Mouse (Mus musculus): ENCODE measurements at regions not wholly inside any gene's neighbourhood (a gene's known extent, or its start where the extent isn't known, plus 50 kb on each side); places are given as distances from the start of the nearest gene placed in this dataset.
"Not testable (repeated sequence)": the region's sequence is repeated elsewhere in the genome, so short reads cannot be mapped to it uniquely, and the experiment has no call there.

GRCm38 (mm10) chr6:89059431-89059975 is 157.5 kb downstream of the Tpra1 start:
- no peak for DNase-seq

- no peak for DNase-seq
Measured at GRCm38 (mm10) chr6:89064977-89065580, 163.0 kb downstream of the Tpra1 start.

- no peak for DNase-seq
Measured at GRCm38 (mm10) chr6:89066588-89066987, 164.5 kb downstream of the Tpra1 start.

DNA sequence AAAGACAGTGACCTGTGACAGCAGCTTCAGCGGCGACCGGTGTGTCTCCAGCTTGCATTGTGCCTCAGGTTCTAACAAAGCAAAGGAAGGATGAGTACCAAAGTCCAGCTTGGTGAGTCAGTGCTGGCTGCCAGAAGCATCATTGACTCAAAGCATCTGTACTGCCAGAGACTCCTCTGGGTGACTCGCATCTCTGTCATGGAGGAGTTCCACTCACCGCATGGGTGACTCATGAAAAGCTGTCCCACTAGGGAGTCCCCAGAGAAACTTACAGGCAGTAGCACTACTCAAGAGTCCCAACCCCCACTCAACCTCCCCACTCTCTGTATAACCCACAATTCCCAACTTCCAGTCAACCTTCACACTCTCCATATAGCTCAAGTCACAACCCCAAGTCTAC is 166.2 kb downstream of the Tpra1 start:
- no peak for DNase-seq

- DNase-seq = no peak
Measured at GRCm38 (mm10) chr6:89069108-89069507, 167.1 kb downstream of the Tpra1 start.

DNA sequence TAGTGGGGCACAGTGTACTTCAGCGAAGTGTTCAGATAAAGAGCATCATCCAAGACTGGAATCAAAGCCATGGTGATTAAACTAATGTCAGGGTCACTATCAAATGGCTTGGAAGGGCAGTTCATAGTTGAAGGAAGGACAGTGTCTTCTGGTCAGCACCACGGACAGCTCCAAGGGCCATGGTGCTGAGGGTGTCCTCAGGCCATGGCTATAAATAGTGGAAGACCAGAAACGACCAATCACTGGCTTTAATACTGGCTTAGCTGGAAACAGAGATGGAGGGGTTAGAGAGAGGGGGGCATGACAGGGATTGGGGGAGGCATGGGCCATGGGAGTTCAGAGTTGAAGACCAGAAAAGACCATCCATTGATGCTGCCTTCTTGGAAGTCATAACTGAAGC is 168.0 kb downstream of the Tpra1 start:
- no peak for DNase-seq

- DNase-seq = no peak
Measured at GRCm38 (mm10) chr6:89071766-89072165, 169.7 kb downstream of the Tpra1 start.

GRCm38 (mm10) chr6:89072569-89072968 is 170.5 kb downstream of the Tpra1 start:
- no peak for DNase-seq

GRCm38 (mm10) chr6:89081624-89082300 is 179.7 kb downstream of the Tpra1 start:
- DNase-seq = no peak

DNA sequence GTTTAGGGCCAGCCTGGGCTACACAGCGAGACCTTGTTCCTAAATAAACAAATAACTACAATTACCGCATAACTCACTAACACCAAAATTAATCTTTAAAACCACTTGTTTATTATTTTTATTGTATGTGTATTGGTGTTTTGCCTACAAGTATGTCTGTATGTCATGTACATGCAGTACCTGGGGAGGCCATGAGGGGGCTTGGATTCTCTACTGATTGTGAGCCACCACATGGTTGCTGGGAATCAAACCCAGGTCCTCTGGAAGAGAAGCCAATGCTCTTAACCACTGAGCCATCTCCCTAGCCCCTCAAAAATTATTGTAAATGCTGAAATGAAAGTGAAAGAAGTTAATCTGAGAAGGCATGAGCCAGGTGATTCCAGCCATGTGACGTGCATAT is 182.4 kb downstream of the Tpra1 start:
- peak in 1 of 2 experiments; percentile 10 for DNase-seq

GRCm38 (mm10) chr6:89085151-89085550 is 183.1 kb downstream of the Tpra1 start:
- no peak for DNase-seq

- DNase-seq = no peak
Measured at GRCm38 (mm10) chr6:89087620-89088019, 185.6 kb downstream of the Tpra1 start.

GRCm38 (mm10) chr6:89090096-89090495 is 188.0 kb downstream of the Tpra1 start:
- DNase-seq = no peak

DNA sequence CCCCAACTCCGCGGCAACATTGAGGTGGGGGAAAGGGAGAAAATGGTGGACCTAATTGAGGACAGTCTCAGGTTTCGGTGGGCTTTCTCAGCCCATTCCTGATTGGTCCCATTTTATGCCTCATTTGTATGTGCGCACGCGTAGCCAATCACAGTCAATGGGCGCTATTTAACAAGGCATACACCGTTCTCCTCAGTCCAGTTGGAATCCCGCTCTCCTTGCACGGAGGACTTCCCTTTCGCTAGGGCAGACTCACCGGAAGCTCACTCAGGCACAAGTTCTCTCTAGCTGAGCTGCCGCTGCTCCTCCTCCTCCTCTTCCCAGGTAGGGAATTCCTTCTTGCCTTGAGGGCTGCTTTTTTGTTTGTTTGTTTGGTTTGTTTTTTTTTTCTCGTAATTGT is 193.9 kb downstream of the Tpra1 start:
- no peak for DNase-seq

DNA sequence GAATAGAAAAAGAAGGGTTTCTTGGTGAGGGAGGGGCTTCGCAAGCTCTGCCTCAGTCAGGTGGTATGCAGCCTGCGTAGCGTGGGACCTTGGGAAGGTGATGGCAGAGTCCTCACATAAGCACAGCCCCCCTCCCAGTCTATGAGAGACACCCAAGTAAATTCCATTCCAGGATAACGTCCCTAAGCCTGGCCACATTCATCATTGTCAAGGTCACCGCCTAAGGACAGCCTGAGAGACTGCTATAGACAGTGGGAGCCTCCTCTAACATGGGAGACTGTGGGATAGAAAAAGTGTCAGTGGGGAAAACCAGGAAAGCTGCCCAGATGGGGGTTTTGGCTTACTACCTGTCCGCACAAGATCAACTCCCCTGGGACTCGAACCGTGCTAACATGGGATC is 195.5 kb downstream of the Tpra1 start:
- DNase-seq = no peak

DNA sequence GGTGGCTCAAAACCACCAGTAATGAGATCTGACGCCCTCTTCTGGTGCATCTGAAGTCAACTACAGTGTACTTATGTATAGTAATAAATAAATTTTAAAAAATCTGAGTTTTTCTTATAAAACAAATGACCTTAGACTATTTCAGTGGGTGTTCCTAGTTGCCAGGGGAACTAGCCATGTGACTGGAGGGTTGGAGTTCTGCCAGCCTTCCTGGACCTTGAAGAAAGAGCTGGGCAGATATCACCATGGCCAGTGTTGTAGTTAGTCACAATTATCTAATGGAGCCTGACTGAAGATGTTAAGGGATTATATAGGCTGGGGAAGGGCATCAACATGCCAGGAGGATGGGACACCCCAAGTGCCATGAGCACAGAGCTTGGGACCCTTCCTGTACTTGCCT is 217.2 kb downstream of the Tpra1 start:
- DNase-seq = no peak

DNA sequence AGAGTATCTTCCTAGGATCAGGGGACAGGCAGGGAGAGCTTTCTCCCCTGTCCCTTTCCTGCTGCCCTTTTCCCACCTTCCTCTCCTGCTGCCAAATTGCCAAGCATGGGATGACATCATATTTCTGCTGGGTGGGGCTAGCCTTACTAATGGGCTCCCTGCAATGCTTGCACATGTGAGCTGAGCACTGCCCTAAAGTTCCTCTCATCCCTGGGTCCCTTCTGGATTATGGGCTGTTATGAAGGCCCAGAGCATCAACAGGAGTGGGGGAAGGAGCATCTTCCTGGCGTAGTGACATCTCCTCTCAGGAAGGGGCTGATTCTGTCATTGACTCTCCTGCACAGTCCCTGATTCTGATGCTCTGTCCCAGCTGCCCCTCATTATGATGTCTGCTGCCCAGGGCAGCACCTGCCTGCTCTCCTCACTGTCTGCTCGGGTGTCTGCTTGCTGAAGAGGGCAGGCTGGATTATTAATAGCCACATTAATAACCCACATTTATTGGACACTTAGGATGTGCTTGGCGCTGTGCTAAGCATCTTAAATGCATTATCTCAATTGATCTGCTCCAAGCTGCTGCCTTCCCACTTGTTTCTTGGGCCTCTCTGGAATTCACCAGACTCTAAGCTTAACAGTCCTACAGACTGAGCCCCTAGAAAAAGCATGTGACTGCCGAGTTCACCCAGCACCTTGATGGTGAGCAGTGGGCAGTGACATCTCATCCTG is 219.1 kb downstream of the Tpra1 start:
- DNase-seq = no peak

DNA sequence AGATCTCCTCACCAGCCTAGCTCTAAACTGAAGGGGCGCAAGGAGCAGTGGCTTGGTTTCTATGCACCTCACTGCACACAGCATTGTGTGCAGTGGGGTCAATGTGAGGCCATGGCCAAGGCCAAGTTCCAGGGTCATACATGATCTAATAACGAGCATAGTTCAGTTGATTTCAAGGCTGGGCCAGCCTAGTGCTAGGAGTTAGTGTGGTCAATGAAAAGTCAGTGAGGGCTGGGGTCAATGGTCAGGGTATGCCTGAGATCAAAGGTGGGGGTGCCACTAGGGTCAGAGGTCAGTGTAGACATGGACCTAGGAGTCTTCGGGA is 219.7 kb downstream of the Tpra1 start:
- DNase-seq = no peak

DNA sequence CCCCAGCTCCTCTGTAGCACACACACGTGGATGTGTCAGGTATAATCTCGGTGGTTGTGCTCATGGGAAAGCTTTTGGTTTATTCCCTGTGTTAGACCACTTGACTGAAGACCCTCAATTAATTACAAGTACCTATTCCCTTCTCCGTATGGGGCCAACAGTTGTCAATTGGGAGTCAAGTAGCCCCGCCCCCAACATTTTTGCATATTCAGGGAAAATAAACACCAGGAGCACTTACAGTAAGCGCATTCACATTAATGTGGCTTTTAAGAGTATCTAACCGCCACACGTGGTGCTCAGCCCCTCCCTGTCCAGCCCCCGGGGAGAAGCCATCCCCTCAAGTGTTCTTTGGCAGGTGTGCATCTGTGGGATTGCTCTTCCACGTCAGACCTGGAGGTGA is 223.9 kb downstream of the Tpra1 start:
- DNase-seq = no peak

DNA sequence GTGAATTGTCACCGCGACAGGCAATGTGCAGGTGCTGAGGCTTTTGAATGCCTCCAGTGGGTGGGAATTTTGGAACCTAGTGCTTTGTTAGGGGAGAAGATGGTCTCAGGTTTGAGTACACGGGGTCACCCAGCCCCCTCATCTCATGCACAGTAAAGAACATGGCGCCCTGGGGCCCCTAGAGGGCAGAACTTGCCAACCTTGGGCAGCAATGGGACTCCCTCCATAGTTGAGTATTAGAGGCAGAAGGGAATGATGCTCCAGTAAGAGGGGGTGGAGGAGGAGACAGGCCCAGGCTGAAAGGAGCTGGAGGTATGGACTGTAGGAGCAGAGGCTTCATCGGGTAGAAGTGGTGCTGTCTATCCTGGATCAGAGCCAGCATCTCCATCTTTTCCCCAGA is 226.1 kb downstream of the Tpra1 start:
- not testable (repeated sequence) for DNase-seq

DNA sequence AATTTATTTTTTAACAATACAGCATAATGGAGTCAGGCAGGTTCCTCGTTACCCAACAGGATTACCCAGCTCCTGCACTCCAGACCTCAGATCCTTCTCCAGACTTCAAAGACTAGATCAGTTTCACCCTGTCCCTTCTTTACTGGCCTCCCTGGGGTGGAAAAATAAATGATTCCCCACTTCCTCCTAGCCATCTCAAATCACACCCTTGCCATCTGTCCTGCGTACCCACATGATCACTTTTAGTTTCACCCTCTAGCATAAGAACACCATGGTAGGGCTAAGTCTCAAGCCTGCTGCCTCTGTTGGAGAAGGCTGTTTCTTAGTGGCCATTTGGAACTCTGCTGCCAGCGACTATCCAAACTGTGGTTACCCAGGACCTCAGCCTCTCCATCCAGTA is 222.0 kb downstream of the Plxna1 start:
- no peak for DNase-seq

GRCm38 (mm10) chr6:89153027-89153662 is 209.3 kb downstream of the Plxna1 start:
- no peak for DNase-seq

DNA sequence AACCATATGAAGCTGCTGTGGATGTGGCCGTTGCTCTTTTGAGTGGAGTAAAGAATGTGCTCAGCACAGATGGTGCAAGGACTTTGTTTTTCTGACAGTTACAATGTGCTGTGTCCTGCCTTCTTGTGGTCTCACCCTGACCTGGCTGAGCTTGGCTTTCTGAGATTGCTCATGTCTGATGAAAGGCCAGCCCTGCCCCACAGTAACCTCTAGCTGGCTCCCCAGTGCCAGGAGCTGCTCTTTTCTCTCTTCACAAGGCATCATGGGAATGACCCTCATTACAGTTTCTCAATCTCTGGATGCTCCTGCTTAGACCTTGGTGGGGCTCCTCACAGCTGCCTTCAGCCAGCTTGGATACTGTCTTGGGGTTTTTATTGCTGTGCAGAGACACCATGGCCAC is 204.9 kb downstream of the Plxna1 start:
- DNase-seq = no peak

DNA sequence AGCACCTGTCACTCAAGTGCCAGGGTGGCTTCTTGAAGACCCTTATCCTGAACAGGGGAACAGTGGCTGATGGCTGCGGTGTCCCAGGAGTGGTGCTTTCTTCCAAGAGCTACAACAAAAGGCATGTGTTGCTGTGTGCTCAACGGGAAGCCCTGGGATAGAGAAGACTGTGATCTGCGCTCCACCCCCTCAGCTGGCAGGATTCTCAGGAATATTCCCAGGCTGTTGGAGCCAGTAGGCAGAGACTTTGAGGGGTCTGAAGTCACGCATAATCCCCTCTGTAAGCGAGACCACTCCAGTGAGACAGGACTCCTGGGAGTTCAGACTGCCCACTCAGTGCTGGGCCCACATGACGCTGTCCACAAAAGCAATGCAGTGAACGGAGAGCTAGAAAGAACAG is 202.4 kb downstream of the Plxna1 start:
- no peak for DNase-seq
